Mouse (Mus musculus): ENCODE results near the gene Tmem229a.

DNA sequence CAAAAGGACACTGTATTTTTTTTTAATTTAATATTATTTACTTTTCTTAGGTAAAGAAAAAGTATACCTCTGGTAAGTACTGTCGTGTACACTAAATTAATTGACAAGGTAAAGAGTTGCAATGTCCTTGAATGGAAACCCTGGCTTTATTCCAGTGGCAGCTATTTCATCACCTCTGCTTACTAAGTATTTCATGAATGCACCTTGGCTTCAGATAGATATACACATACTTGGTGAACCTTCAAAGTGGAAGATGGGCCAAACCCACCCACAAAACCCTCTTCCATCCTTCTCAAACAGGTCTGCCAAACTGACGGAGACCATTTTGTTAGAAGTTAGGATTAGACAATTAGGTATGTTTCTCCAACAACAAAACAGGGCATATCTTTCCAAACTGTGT is 5.4 kb downstream of the Tmem229a start:
- TF ChIP-seq GATA1 (IDR thresholded peaks at IDR 0.05; ENCODE audit: low read length) (no peak), TAL1 (IDR thresholded peaks at IDR 0.05; ENCODE audit: low read length) (no peak)
